Mouse (Mus musculus) C2C12 (cell line): Measurements from ENCODE around the gene Recql5. TPM values are rescaled to one million over a fixed set of nuclear protein-coding genes. Genes with fewer than 3 reads are reported as not detected.
"Not testable (repeated sequence)": the region's sequence is repeated elsewhere in the genome, so short reads cannot be mapped to it uniquely, and the experiment has no call there.

Experiments
- H3K27me3 ChIP-seq: one replicate; pipeline ENCODE4 v1.6.1; 2011; ENCODE audit not compliant: control insufficient read depth, insufficient read depth, insufficient read length
- H3K36me3 ChIP-seq: one replicate; pipeline ENCODE4 v1.6.1; 2011; ENCODE audit not compliant: control insufficient read depth, insufficient read depth
- H3K4me3 ChIP-seq: one replicate; pipeline ENCODE4 v1.5.1; 2011; ENCODE audit warnings: mild to moderate bottlenecking, control low read depth; ENCODE audit not compliant: poor library complexity, insufficient read depth, severe bottlenecking
- H3K79me2 ChIP-seq: one replicate; pipeline ENCODE4 v1.6.1; 2011; ENCODE audit not compliant: control insufficient read depth, insufficient read depth
- H3K79me3 ChIP-seq: one replicate; pipeline ENCODE4 v1.6.1; 2011; ENCODE audit warnings: low read depth, control low read depth
- H3ac ChIP-seq: one replicate; pipeline ENCODE3; 2011; ENCODE audit warnings: low read depth; ENCODE audit not compliant: control insufficient read depth, insufficient read length
- CEBPB ChIP-seq: IDR thresholded peaks from one replicate; pipeline ENCODE4 v1.6.1; 2011; ENCODE audit warnings: low read depth, mild to moderate bottlenecking, control low read depth, moderate library complexity
- CTCF ChIP-seq: IDR thresholded peaks from one replicate; pipeline ENCODE4 v1.5.1; 2011; ENCODE audit not compliant: control insufficient read depth, insufficient read depth, insufficient read length
- FOSL1 ChIP-seq: IDR thresholded peaks from one replicate; pipeline ENCODE4 v1.8.0; 2011; ENCODE audit warnings: mild to moderate bottlenecking, low read length; ENCODE audit not compliant: poor library complexity, insufficient read depth, severe bottlenecking
- MAX ChIP-seq: IDR thresholded peaks from one replicate; pipeline ENCODE4 v1.6.1; 2011; ENCODE audit warnings: mild to moderate bottlenecking, control low read depth
- MYOD1 ChIP-seq: IDR thresholded peaks from one replicate; pipeline ENCODE4 v1.6.1; 2011; ENCODE audit warnings: low read depth; ENCODE audit not compliant: control insufficient read depth, insufficient read length
- MYOG ChIP-seq: IDR thresholded peaks from one replicate; pipeline ENCODE4 v1.6.1; 2011; ENCODE audit not compliant: control insufficient read depth, insufficient read length; ENCODE audit errors: extremely low read depth
- USF1 ChIP-seq: IDR thresholded peaks from one replicate; pipeline ENCODE4 v1.6.1; 2011; ENCODE audit warnings: low read depth, mild to moderate bottlenecking, control low read depth, moderate library complexity
- polyA plus RNA-seq: library from polyadenylated mRNA; unstranded; fragments of >200 nt; fragmentation: generic; extraction: Trizol; gene quantifications from one replicate; pipeline ENCODE4 v1.2.1, GENCODE M21; 2012; ENCODE audit warnings: missing spikeins

Recql5 gene
- polyA plus RNA-seq, 1 experiment, result 7.6 TPM

GRCm38 (mm10) chr11:115858354-115858753 is 74.9 kb downstream of the Recql5 start, which contains the start of gene Myo15b:
Gene Myo15b, plus strand, starts transcription at chr11:115858406.
- no peak for TF ChIP-seq MYOD1
- TF ChIP-seq CEBPB, result no peak
- no peak for TF ChIP-seq CTCF
- TF ChIP-seq FOSL1, result no peak
- TF ChIP-seq MAX, result no peak
- no peak for TF ChIP-seq MYOG
- no peak for TF ChIP-seq USF1
- Histone ChIP-seq H3K4me3 (no peak within 1 kb of the TSS), H3K36me3 (no peaks in the 10 kb centered on the region), H3K79me3 (no peaks in the 10 kb centered on the region), H3K79me2 (no peaks in the 10 kb centered on the region), H3ac (no peak within 1 kb of the TSS), H3K27me3 (peaks cover 77% of the 10 kb centered on the region)

- no peak for TF ChIP-seq MYOG
- TF ChIP-seq FOSL1, result no peak
- no peak for TF ChIP-seq MYOD1
- no peak for TF ChIP-seq USF1
- TF ChIP-seq MAX, result no peak
- no peak for TF ChIP-seq CEBPB
- no peak for TF ChIP-seq CTCF
- Histone ChIP-seq H3K4me3 (no peak overlapping the region), H3K27me3 (peaks cover 77% of the 10 kb centered on the region)
These were observed 75.3 kb downstream of the Recql5 start for GRCm38 (mm10) chr11:115857936-115858335.

GRCm38 (mm10) chr11:115857146-115857545 is 76.1 kb downstream of the Recql5 start:
- not testable (repeated sequence) for H3K4me3 ChIP-seq, H3K79me3 ChIP-seq, H3ac ChIP-seq, H3K79me2 ChIP-seq, H3K36me3 ChIP-seq
- H3K27me3 ChIP-seq, result peaks cover 75% of the 10 kb centered on the region

More at GRCm38 (mm10) chr11:115857936-115858335, 75.3 kb downstream of the Recql5 start:
- no peaks in the 10 kb centered on the region for H3K79me2 ChIP-seq
- no peak overlapping the region for H3ac ChIP-seq
- no peaks in the 10 kb centered on the region for H3K36me3 ChIP-seq
- no peaks in the 10 kb centered on the region for H3K79me3 ChIP-seq

- no peaks in the 10 kb centered on the region for H3K79me2 ChIP-seq
- no peak overlapping the region for H3K4me3 ChIP-seq
- no peaks in the 10 kb centered on the region for H3K36me3 ChIP-seq
- peaks cover 61% of the 10 kb centered on the region for H3K27me3 ChIP-seq
- no peak overlapping the region for H3ac ChIP-seq
- no peaks in the 10 kb centered on the region for H3K79me3 ChIP-seq
- TF ChIP-seq CTCF (no peak), FOSL1 (no peak), MAX (no peak), CEBPB (no peak), MYOD1 (no peak), USF1 (no peak), MYOG (no peak)
These were observed 78.6 kb downstream of the Recql5 start for GRCm38 (mm10) chr11:115854674-115855073.

- H3K36me3 ChIP-seq, result no peaks in the 10 kb centered on the region
- TF ChIP-seq MAX, result no peak
- no peak for TF ChIP-seq CEBPB
- TF ChIP-seq FOSL1, result no peak
- TF ChIP-seq CTCF, result no peak
- no peak for TF ChIP-seq MYOG
- no peak for TF ChIP-seq MYOD1
- TF ChIP-seq USF1, result no peak
- H3ac ChIP-seq, result no peak overlapping the region
- no peak overlapping the region for H3K4me3 ChIP-seq
- no peaks in the 10 kb centered on the region for H3K79me3 ChIP-seq
- H3K79me2 ChIP-seq, result no peaks in the 10 kb centered on the region
- peaks cover 62% of the 10 kb centered on the region for H3K27me3 ChIP-seq
These were observed 87.5 kb downstream of the Recql5 start for GRCm38 (mm10) chr11:115845819-115846218.

- peaks cover 59% of the 10 kb centered on the region for H3K27me3 ChIP-seq
- H3K36me3 ChIP-seq, result no peaks in the 10 kb centered on the region
- H3K4me3 ChIP-seq, result no peak overlapping the region
- no peaks in the 10 kb centered on the region for H3K79me3 ChIP-seq
- H3ac ChIP-seq, result no peak overlapping the region
- no peaks in the 10 kb centered on the region for H3K79me2 ChIP-seq
- TF ChIP-seq MAX (no peak), MYOG (no peak), USF1 (no peak), FOSL1 (no peak), MYOD1 (no peak)
These were observed 89.0 kb downstream of the Recql5 start for GRCm38 (mm10) chr11:115844240-115844639.
